Mouse (Mus musculus): ENCODE measurements around the gene Ubap1. TPM values are rescaled to one million over a fixed set of nuclear protein-coding genes. Genes with fewer than 3 reads are reported as not detected.

Ubap1 gene
- polyA plus RNA-seq, 1 experiment from 2014 or later = 81.8 TPM

DNA sequence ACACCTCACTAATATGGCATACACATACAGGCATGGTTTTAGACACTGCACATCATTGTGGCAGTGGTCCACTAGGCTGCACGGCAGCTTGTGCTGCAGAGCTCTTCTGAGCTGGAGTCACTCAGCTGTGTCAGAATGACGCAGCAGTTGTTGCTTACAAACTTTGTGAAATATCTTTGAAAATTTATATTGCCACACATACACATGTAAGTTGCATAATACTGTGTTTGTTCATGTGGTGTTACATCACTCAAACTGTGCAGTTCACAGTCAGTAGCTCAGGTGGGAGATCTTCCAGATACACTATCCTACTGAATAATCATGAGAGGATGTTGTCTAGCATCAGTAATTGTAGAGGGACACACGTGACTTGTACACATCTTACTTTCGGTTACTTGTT lies 19.4 kb downstream of the Ubap1 start:
- no peak for DNase-seq (ENCODE audit: low spot score)
- no peaks in the 10 kb centered on the region for H3K27me3 ChIP-seq (ENCODE audit: low read depth, poor library complexity, severe bottlenecking)
- H3K4me3 ChIP-seq = no peak overlapping the region
- no peak overlapping the region for H3K27ac ChIP-seq (replicated peaks)
- H3K9me3 ChIP-seq (replicated peaks) = no peaks in the 10 kb centered on the region
- WGBS = 92% methylated on average over 4 of the region's 4 CpGs
- no peaks in the 10 kb centered on the region for H3K4me1 ChIP-seq
- H3K36me3 ChIP-seq = peaks cover 69% of the 10 kb centered on the region

DNA sequence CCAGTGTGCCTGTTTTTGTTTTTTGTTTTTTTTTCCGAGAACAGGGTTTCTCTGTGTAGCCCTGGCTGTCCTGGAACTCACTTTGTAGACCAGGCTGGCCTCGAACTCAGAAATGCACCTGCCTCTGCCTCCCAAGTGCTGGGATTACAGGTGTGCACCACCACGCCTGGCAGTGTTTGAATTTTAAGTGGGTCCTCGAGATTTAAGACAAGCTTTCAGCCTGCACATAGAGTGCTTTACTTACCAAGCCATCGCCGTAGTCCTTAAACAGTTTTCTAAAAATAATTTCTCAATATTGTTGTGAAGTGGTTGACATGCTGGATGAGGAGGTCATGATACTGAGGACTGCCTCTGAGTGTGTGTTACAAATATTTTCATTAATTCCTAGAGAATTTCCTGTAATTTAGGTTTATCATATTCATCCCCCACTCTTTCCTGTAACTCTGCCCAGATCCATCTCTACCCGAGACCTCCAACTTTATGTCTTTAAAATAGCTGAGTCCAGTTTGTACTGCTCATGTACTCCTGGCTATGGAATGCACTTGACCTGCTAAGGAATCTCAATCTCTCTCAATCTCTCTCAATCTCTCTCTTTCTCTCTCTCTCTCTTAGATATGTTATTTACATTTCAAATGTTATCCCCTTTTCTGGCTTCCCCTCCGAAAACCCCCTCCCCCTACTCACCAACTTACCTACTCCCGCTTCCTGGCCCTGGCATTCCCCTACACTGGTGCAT lies 21.1 kb downstream of the Ubap1 start:
- 94% methylated on average over 9 of the region's 9 CpGs for WGBS
- no peaks in the 10 kb centered on the region for H3K27me3 ChIP-seq (ENCODE audit: low read depth, poor library complexity, severe bottlenecking)
- H3K9me3 ChIP-seq (replicated peaks) = no peaks in the 10 kb centered on the region
- no peak for DNase-seq (ENCODE audit: low spot score)
- H3K36me3 ChIP-seq = peaks cover 86% of the 10 kb centered on the region
- no peaks in the 10 kb centered on the region for H3K4me1 ChIP-seq
- no peak overlapping the region for H3K27ac ChIP-seq (replicated peaks)
- no peak overlapping the region for H3K4me3 ChIP-seq

DNA sequence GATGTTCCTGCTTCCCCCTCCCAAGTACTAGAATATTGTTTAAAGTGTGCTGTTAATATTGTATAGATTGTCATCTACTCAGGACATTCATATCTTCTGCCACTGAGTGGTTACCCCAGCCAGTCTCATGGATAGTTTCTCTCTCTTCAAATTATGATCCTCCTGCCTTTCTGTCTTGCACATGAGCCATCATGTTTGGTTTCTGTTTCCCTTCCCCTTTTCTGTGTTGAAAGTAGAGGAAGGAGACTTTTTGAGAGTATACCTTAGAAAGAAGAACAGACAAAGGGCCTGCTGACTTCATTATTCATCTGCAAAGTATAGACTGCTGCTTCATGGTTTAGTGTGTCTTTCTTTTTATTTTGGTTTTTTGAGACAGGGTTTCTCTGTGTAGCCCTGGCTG lies 28.8 kb downstream of the Ubap1 start:
- H3K4me3 ChIP-seq = no peak overlapping the region
- H3K36me3 ChIP-seq = peaks cover 100% of the 10 kb centered on the region
- no peak overlapping the region for H3K27ac ChIP-seq (replicated peaks)
- no peaks in the 10 kb centered on the region for H3K27me3 ChIP-seq (ENCODE audit: low read depth, poor library complexity, severe bottlenecking)
- H3K4me1 ChIP-seq = no peaks in the 10 kb centered on the region
- DNase-seq (ENCODE audit: low spot score) = no peak
- no peaks in the 10 kb centered on the region for H3K9me3 ChIP-seq (replicated peaks)

DNA sequence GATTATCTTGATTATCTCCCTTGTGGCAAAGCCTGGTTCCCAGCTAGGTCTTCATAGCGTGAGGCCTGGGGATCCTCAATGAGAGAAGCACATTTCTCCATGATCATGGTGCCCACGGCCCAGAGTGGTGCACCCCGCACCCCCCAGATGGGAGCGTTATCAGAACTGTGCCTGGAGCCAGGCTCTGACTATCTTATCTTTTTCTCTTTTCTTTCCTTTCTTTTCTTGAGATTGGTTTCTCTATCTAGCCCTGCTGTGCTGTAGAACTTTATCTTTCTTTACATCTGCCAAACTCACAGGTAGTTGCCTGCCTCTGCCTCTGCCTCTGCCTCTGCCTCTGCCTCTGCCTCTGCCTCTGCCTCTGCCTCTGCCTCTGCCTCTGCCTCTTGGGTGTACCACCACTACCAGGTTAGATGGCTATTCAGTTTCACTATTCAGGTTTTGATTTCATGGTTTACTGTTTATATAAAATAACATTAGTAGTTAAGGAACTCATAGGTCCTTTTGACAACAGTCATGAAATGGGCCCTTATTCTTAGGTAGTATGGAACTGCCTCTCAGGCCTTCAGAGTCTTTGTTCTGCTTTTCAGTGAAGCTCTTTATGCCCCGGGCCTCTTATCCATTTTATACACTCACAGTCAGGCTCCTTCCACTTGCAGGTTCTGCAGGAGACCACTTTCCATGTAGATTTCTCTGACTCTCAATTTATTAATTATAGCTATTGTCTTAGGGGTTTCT lies 32.6 kb downstream of the Ubap1 start:
- DNase-seq (ENCODE audit: low spot score) = no peak
- H3K27ac ChIP-seq (replicated peaks) = no peak overlapping the region
- 94% methylated on average over 5 of the region's 5 CpGs for WGBS
- peaks cover 98% of the 10 kb centered on the region for H3K36me3 ChIP-seq
- H3K27me3 ChIP-seq (ENCODE audit: low read depth, poor library complexity, severe bottlenecking) = no peaks in the 10 kb centered on the region
- no peaks in the 10 kb centered on the region for H3K9me3 ChIP-seq (replicated peaks)
- H3K4me3 ChIP-seq = no peak overlapping the region
- no peaks in the 10 kb centered on the region for H3K4me1 ChIP-seq

DNA sequence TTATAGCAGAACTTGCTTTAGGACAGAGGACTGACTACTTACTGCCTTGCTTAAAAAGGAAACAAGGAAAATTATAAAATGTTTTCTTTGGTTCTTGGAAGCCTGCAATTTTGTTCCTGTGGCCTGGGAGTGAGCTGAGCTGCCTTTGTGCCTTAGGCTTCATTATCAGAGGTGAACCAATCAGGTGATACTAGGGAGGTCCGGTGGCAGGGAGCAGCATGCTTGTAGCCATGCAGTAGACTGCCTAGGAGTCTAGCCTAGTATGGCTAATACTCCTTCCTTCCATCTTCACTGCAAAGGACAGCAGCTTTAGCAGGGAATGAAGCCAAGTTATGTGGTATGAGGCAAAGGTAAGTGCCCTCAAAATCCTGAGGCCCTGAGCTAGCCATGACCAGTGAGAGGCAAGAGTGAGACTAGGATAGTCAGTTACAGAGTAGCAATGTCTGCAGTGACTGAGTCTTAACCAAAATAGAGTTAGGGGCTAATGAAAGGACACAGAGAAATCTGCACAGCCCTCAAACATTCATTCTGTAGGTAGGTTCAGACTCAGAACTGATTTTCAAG lies 37.7 kb downstream of the Ubap1 start:
- H3K4me1 ChIP-seq = no peaks in the 10 kb centered on the region
- peaks cover 98% of the 10 kb centered on the region for H3K36me3 ChIP-seq
- DNase-seq (ENCODE audit: low spot score) = no peak
- H3K9me3 ChIP-seq (replicated peaks) = no peaks in the 10 kb centered on the region
- H3K27ac ChIP-seq (replicated peaks) = no peak overlapping the region
- 88% methylated on average over 1 of the region's 1 CpGs for WGBS
- no peak overlapping the region for H3K4me3 ChIP-seq
- H3K27me3 ChIP-seq (ENCODE audit: low read depth, poor library complexity, severe bottlenecking) = no peaks in the 10 kb centered on the region

DNA sequence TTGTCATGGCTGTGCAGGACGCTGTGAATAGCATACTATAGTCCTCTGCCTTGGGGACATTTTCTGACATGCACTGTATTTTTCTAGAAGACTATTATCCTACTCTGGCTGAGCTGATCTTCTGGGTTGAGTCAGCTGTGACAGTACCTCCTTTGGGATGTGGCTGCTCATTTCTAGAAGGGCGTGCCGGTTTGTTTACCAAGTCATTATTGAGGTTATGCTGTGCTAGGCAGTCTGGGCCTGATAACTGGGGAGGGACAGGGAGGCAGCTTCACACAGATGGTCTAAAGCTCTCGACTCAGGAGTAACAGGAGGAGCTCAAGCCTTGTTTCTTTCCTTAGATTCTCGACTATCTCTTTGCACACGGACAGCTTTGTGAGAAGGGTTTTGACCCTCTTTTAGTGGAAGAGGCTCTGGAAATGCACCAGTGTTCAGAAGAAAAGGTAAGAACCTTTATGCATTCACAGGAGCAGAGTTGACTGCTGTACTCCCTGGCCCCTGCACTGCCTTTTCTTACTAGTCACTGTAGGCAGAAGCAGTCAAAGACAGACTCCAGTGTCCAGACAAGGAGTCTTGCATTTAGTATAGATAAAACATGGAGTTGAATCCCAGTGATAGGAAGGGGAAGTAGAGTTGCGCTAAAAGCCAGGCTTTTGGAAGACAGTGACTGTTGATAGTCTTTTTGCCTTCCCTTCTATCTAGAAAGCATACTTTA lies 39.1 kb downstream of the Ubap1 start:
- DNase-seq (ENCODE audit: low spot score) = no peak
- 88% methylated on average over 7 of the region's 7 CpGs for WGBS
- H3K9me3 ChIP-seq (replicated peaks) = no peaks in the 10 kb centered on the region
- no peak overlapping the region for H3K4me3 ChIP-seq
- H3K27me3 ChIP-seq (ENCODE audit: low read depth, poor library complexity, severe bottlenecking) = no peaks in the 10 kb centered on the region
- no peak overlapping the region for H3K27ac ChIP-seq (replicated peaks)
- peaks cover 98% of the 10 kb centered on the region for H3K36me3 ChIP-seq
- H3K4me1 ChIP-seq = no peaks in the 10 kb centered on the region

DNA sequence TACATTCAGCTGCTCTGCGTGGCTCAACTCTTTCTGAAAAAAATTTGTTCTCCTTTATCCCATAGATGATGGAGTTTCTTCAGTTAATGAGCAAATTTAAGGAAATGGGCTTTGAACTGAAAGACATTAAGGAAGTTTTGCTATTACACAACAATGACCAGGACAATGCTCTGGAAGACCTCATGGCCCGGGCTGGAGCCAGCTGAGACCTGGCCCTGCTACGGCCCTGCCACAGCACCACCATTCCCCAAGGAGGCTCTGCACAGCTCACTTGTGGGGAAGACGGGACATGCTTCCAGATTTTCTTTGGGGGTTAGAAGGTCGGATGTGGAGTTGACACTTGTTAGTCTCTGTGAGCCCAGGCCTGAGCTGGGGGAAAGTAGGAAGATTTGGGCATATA lies 39.8 kb downstream of the Ubap1 start:
- WGBS = 91% methylated on average over 5 of the region's 5 CpGs
- no peak overlapping the region for H3K27ac ChIP-seq (replicated peaks)
- no peaks in the 10 kb centered on the region for H3K27me3 ChIP-seq (ENCODE audit: low read depth, poor library complexity, severe bottlenecking)
- DNase-seq (ENCODE audit: low spot score) = no peak
- H3K36me3 ChIP-seq = peaks cover 98% of the 10 kb centered on the region
- no peaks in the 10 kb centered on the region for H3K9me3 ChIP-seq (replicated peaks)
- no peak overlapping the region for H3K4me3 ChIP-seq
- no peaks in the 10 kb centered on the region for H3K4me1 ChIP-seq

DNA sequence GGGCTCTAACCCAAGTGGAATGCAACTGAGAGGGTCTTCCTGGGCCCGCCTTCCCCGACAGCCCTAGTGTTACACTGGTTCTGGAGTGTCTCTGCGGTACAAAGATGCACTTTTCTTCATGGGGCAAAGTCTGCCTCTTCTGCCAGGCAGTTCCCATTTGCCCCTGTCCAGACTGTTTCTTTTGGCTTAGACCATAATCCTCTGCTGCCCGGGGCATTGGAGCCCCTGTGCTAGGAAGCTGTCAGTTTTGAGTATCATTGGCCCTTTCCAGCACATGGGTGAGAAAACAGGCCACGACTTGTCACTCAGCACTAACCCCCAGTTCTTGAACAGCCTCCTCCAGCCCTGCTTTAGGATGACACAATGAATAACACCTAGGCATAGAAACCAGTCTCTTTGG lies 40.4 kb downstream of the Ubap1 start:
- Histone ChIP-seq H3K36me3 (peaks cover 98% of the 10 kb centered on the region), H3K27me3 (ENCODE audit: low read depth, poor library complexity, severe bottlenecking) (no peaks in the 10 kb centered on the region), H3K4me1 (no peaks in the 10 kb centered on the region), H3K9me3 (replicated peaks) (no peaks in the 10 kb centered on the region), H3K27ac (replicated peaks) (no peak overlapping the region), H3K4me3 (no peak overlapping the region)
- no peak for DNase-seq (ENCODE audit: low spot score)
- 93% methylated on average over 5 of the region's 5 CpGs for WGBS

DNA sequence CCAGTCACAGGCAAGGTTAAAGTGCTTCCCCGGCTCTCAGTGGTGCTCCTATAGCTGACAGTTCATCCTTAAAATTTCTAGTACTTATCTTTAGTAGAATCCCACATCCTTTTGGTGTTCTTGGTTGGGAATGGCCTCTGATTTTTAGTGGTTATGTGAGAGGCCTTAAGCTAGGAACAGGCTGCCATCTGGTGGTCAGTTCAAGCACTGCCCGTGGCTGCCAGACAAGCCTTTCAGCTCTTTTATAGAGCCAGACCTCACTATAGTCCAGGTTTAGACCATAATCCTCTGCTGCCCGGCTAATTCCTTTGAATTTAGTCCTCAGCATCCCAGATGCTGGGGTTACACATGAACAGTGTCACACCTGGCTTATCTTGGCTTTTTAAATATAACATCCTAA lies 41.3 kb downstream of the Ubap1 start:
- H3K4me3 ChIP-seq = no peak overlapping the region
- no peaks in the 10 kb centered on the region for H3K4me1 ChIP-seq
- H3K9me3 ChIP-seq (replicated peaks) = no peaks in the 10 kb centered on the region
- no peaks in the 10 kb centered on the region for H3K27me3 ChIP-seq (ENCODE audit: low read depth, poor library complexity, severe bottlenecking)
- H3K36me3 ChIP-seq = peaks cover 98% of the 10 kb centered on the region
- DNase-seq (ENCODE audit: low spot score) = peak; percentile 72
- no peak overlapping the region for H3K27ac ChIP-seq (replicated peaks)
- 35% methylated on average over 3 of the region's 3 CpGs for WGBS

DNA sequence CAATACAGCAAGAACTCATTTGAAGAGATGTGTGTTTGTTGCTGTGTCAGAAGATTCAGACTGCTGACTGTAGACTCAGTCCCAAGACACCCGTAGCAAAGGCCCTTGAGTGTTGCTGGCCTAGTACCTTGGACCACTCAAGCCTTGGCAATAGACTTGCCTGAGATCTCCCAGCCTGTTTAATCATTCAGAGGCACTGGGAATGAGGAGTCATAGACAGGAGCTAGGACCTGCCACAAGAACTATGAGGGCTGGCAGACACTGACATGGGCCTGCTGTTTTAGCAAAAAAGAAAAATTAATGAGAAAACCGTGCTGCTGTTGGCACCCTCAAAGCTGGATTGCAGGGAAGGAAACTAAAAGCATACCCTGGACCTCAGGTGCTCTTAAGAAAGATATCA lies 42.2 kb downstream of the Ubap1 start:
- H3K27me3 ChIP-seq (ENCODE audit: low read depth, poor library complexity, severe bottlenecking) = no peaks in the 10 kb centered on the region
- no peaks in the 10 kb centered on the region for H3K9me3 ChIP-seq (replicated peaks)
- no peak overlapping the region for H3K27ac ChIP-seq (replicated peaks)
- DNase-seq (ENCODE audit: low spot score) = no peak
- 92% methylated on average over 2 of the region's 2 CpGs for WGBS
- H3K36me3 ChIP-seq = peaks cover 99% of the 10 kb centered on the region
- no peaks in the 10 kb centered on the region for H3K4me1 ChIP-seq
- H3K4me3 ChIP-seq = no peak overlapping the region

DNA sequence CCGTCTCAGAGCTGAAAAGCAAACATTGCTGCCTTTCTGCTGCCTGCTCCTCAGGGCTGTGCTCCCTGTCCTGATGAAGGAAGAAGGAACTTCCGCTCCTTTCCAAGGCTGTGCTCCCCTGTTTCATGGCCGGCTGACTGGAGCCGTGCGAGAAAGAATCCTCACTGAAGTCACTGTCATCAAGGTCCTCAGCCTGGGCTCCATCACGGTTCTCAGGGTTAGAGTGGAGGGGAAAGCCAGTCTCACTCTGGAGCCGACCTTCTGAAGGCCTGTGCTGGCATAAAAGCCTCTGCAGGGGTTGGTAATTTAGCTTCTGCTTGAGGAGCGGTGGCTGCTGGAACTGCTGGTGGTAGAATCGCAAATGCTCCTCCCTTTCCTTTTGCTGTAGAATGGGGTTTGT lies 45.9 kb downstream of the Ubap1 start:
- Histone ChIP-seq H3K4me1 (no peaks in the 10 kb centered on the region), H3K9me3 (replicated peaks) (no peaks in the 10 kb centered on the region), H3K27ac (replicated peaks) (no peak overlapping the region), H3K4me3 (no peak overlapping the region), H3K36me3 (peaks cover 97% of the 10 kb centered on the region), H3K27me3 (ENCODE audit: low read depth, poor library complexity, severe bottlenecking) (no peaks in the 10 kb centered on the region)
- WGBS = 82% methylated on average over 9 of the region's 9 CpGs
- no peak for DNase-seq (ENCODE audit: low spot score)

DNA sequence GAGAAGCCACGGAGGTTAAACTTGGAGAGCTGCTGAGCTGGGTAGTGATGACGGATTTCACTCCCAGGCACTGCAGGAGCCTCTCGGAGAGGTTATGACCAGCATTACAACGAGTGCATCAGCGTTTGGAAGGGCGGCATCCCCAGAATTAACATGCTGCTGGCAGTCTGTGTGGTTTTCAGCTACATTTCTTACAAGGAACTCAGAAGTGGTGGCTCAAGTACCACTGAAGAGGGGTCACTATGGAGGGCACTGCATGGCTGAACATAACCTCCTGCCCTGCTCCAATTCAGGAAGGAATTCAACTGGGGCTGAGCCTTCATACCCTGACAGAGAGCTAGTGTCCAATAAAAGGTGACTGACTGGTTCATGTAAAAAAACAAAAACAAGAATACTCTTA lies 49.6 kb downstream of the Ubap1 start:
- DNase-seq (ENCODE audit: low spot score) = no peak
- no peaks in the 10 kb centered on the region for H3K4me1 ChIP-seq
- H3K4me3 ChIP-seq = no peak overlapping the region
- H3K27ac ChIP-seq (replicated peaks) = no peak overlapping the region
- peaks cover 97% of the 10 kb centered on the region for H3K36me3 ChIP-seq
- no peaks in the 10 kb centered on the region for H3K27me3 ChIP-seq (ENCODE audit: low read depth, poor library complexity, severe bottlenecking)
- 95% methylated on average over 6 of the region's 6 CpGs for WGBS
- no peaks in the 10 kb centered on the region for H3K9me3 ChIP-seq (replicated peaks)

DNA sequence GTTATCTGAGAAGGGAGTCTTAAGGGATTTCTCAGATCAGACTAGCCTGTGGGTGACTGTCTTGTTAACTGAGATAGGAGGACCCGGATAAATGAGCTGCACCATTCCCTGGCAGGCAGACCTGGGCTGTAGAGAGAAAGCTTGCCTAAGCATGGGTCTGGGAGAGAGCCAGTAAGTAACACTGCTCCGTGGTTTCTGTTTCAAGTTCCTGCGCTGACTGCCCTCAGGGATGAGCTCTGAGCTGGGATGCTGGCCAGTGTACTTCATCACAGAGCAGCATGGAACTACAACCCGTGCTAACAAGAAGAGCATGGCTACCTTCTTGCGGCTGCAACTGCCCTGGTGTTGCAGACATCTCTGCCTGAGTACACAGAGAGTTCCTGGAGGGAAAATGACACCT lies 51.1 kb downstream of the Ubap1 start:
- no peaks in the 10 kb centered on the region for H3K4me1 ChIP-seq
- H3K36me3 ChIP-seq = peaks cover 97% of the 10 kb centered on the region
- no peaks in the 10 kb centered on the region for H3K9me3 ChIP-seq (replicated peaks)
- no peaks in the 10 kb centered on the region for H3K27me3 ChIP-seq (ENCODE audit: low read depth, poor library complexity, severe bottlenecking)
- WGBS = 89% methylated on average over 5 of the region's 5 CpGs
- no peak overlapping the region for H3K4me3 ChIP-seq
- no peak for DNase-seq (ENCODE audit: low spot score)
- H3K27ac ChIP-seq (replicated peaks) = no peak overlapping the region

Data from midbrain, embryonic 10.5 days (tissue).